Mouse (Mus musculus): Measurements from ENCODE around the gene Ucp2.

The Ucp2 gene

DNA sequence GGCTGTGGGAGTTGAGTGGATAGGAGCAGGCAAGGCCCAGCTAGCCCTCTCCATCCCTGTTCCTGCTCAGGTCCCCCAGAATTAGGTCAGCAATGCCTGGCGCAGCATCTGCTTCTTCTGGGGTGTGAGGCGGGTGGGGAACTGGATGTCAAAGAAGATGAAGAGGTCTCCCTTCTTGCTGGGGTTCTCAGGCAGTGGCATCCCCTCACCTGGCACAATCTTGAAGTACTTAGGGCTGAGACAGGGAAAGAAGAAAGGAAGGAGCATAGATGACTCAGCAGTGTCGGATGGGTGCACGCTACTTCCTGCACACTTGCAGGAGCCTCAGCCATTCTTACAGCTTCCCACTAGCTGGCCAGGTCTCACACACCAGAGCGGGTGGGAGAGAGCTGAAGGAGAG, 9.9 kb downstream of the Ucp2 start:
- DNase-seq (ENCODE audit: low spot score) = no peak

DNA sequence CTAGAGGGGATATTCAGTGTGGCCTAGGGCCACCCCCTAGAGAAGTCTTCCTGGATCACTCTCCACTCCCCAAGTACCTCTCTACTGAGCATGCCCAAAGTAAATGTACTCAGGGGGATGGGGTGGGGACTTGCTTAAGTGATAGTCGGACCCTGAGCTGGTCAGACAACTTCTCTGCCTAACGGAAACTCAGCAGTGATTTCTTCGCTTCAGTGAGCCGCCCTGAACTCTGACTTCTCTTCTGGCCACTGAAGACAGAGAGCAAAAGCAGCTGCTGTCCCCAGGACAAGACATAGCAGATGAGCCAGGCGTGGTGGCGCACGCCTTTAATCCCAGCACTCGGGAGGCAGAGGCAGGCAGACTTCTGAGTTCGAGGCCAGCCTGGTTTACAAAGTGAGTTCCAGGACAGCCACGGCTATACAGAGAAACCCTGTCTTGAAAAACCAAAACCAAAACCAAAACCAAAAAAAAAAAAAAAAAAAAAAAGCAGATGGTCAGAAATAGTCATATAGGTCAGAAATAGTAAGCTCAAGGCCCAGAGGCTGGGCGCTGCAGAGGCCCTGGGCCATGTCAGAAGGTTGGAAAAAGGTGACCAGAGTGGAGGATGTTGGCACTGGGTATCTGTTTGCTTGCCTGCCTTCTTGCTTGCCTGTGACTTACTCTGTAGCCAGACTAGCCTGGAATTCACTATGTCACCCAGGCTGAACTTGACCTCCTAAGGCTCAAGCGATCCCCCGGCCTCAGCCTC, 11.8 kb downstream of the Ucp2 start:
- no peak for DNase-seq (ENCODE audit: low spot score)

DNA sequence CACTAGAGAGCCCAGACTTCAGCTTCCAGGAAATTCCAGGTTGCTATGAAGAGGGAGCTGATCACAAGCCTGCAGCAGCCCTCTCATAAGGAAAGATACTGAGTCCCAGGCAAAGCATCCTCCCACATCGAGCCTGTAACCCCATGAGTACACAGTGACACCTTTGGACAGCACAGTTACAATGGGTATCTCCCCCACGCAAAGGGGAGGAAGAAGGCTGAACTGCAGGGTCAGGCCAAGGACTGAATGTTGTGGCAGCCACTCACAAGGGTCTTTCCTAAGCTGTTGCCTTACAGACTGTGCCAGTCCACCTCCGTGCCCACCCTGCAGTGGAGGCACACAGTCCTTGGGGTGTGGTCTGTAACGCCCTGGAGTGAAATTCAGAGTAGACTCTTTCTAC, 13.4 kb downstream of the Ucp2 start:
- no peak for DNase-seq (ENCODE audit: low spot score)

DNA sequence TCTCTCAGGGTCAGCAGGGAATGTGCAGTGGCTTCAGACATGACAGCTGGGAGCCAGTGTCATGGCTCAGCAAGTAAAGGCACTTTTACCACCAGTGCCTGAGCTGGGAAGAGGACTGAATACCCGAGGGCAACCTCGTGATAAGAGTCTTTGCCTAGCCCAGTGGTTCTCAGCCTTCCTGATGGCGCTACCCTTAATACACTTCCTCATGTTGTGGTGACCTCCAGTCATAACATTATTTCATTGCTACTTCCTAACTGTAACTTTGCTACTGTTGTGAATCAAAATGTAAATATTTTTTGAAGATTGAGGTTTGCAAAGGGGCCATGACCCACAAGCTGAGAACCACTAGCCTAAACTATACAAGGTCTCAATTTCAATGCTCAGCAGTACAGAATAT, 15.5 kb downstream of the Ucp2 start:
- no peak for DNase-seq (ENCODE audit: low spot score)

DNA sequence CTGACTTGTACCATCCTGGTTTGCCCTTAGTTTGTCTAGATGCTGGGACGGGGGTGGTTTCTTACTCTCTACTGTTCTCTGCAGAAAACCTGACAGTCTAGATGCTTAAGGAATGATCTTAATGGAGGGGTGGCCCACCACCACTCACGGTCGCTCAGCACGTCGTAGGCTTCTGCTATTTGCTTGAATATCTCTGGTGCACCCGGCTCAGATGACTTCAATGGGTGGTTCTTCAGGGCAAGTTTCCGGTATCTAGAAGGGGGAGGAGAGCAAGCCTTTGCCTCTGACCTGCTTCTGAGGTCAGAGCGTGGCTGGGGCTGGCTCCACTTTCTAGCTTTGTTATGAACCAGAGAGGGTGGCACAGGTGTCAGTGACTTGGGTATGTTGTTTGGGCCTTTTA, 18.5 kb downstream of the Ucp2 start:
- DNase-seq (ENCODE audit: low spot score) = no peak

DNA sequence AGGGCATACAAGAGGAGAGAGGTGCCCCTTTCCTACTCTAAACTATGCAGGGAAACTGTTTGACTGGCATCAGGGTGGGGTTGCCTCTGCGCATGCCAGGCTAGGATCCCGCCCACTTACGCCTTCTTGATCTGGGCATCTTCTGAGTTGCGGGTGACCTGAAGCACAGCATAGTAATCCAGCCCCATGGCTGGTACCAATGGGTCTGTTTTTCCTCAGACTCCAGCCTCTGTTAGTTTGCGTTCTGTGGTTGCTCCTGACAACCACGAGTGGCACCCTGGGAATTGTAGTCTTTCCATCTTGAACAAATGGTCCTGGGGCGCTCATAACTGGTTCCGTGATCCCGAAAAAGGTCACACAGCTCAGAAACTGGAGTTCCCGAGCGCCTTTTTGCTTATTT, 21.4 kb downstream of the Ucp2 start, which contains the start of gene Dnajb13:
Gene Dnajb13, minus strand, starts transcription at position 388 of the 400 bp plus-strand sequence.
- peak; percentile 60 for DNase-seq (ENCODE audit: low spot score)

DNA sequence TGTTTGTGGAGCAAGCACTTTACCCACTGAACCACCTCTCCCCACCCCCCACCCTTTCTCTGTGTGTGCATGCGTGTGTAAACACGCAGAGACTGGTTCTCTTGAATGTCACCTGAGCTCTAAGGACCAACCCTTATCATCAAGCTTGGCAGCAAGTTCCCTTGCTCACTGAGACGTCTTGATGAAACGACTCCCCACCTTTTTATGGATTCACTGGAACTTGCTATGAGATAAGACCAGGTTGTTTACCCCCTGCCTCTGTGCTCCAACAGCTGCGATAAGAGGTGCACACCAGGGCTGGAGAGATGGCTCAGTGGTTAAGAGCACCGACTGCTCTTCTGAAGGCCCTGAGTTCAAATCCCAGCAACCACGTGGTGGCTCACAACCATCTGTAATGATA, 27.1 kb downstream of the Ucp2 start:
- no peak for DNase-seq (ENCODE audit: low spot score)

DNA sequence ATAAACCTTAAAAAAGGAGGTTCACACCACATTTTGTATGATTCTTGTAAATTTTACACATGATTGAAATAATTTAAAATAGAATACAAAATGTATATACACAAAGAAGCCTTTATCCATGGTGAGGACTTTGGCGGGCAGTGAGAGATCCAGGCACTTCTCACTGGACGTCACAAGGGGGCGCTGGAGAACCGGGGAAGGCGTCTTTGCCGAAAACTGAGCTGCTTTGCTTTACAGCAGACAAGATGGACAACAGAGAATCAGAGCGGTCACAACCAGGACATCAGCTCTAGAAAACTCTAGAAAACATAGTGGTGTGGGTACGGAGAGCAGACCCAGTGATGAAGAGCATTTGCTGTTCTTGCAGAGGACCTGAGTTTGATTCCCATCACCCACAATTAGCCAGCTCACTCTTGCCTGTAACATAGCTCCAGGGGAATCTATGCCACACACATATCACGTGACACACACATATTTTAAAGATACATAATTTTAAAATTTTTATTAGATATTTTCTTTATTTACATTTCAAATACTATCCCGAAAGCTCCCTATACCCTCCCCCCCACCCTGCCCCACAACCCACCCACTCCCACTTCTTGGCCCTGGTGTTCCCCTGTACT, 27.6 kb downstream of the Ucp2 start:
- DNase-seq (ENCODE audit: low spot score) = peak; percentile 89

DNA sequence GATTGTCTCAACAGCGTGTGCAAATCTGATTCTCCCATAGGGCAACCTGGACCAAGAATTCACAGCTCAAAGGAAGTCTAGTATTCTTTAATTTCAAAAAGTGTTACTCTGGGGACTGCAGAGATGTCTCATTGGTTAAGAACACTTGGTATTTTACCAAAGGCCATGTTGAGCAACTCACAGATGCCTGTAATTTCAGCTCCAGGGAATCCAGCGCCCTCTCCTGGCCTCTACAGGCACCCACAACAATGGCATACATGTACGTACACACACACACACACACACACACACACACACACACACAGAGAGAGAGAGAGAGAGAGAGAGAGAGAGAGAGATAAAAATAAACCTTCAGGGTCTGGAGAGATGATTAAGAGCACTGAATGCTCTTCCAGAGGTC, 29.1 kb downstream of the Ucp2 start:
- no peak for DNase-seq (ENCODE audit: low spot score)

DNA sequence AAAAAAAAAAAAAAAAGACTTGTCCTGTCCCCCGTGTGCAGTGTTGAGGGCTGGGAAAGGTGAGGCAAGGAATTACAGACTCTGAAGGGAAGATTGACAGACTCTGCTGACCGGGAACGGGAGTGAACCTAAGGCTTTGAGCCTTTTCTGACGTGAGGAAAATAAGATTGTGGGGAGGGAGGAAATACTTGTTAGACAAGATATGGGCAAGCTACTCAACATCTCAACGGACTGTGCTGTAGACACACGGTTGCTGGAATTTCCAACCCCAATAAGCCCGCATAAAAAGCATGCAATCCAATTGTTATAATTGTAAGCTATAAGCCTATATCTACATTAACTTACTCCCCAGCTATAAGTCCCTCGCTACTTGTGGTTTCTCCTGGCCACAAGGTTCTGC, 31.5 kb downstream of the Ucp2 start:
- DNase-seq (ENCODE audit: low spot score) = no peak

DNA sequence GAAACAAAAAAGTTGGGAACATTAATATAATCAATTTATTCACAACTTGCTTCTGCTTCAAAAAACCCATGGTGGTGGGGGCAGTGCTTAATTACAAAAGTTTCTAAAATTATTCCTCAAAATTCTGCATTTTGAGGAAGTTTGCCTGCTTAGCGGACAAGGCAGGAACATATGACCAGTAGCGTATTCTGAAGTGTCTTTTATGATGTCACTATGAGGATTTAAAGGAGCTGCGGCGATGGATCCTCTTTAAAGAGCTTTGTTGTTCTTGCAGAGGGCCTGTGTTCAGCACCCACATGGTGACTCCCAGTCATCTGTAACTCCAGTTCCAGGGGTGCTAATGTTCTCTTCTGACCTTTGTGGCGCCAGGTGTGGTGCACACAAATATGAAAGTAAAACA, 37.6 kb downstream of the Ucp2 start:
- DNase-seq (ENCODE audit: low spot score) = no peak

DNA sequence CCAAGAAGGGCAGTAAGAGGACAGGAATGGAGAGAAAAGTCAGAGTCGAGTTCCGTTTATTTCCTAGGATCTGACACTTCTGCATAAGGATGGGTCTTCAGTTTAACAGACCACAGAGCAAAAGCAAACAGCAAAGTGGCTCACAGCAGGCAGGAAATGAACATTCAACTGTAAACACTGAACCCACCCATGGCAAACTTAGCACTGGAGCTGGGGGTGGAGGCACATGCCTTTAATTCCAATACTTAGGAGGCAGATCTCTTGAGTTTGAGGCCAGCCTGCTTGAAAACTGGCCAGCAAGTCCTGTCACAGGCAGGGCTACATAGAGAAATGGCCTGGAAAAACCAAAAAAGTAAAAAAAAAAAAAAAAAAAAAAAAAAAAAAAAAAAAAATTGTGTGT, 40.4 kb downstream of the Ucp2 start:
- no peak for DNase-seq (ENCODE audit: low spot score)

DNA sequence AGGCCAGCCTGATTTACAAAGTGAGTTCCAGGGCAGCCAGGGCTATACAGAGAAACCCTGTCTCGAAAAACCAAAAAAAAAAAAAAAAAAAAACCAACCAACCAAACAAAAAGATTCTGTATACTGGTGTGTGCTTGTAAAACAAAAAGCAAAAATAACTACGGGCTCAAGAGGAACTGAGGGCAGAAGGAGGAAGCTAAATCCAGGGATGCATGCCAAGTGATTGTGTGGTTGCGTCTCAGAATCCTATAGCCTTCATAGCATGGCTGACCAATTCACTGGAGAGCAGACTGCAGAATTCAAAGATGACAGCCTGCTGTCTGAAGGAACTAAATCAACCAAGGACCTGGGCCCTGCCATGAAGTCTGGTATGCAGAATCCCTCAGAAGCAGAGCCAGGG, 41.1 kb downstream of the Ucp2 start:
- DNase-seq (ENCODE audit: low spot score) = no peak

DNA sequence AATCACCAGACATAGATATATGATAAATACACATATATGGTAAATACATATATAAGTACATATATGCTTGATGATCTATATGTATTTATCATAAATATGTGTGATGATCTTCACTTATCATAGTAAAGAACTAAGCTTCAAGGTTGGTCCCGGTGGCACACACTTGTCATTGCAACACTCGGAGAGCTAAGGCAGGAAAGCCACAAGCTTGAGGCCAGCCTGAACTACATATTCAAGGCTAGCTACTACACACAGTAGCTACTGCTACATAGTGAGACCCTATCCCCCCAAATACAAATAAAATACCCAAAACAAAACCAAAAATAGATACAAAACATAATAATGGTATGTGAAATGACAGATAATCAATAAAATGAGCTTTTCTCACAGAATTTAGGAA, 42.7 kb downstream of the Ucp2 start:
- DNase-seq (ENCODE audit: low spot score) = no peak

DNA sequence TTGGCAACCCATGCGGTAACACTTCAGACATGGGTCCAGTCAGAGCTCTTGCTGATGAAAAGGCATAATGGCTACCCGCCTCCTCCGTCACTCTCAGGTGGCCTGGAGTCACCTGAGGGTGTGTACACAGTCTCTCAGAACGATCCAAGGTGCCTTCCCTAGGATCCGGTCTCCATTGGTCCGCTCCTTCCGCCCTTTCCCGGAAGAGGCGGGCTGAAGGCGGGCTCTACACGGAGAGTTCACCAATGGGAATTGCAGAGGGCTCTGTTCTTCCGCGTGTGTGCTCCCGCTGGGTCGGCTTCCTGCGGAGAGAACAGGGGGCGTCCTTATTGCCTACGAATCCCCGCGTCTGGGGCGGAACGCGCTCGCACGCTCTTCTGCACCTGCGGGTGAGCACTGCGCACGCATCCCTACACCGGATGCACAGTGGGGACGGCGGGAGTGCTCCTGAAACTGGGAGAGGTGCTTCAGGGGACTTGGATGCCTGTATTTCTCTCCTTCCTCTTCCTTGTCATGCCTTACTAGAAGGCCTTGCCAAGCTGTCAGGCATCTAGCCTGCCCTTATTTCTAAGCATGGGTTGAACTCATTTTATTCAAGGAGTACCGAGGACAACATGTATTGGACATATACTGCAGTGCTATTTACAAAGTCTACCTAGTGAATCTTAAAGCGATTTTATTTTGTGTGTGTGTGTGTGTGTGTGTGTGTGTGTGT, 43.8 kb downstream of the Ucp2 start, which contains the start of gene Coa4:
Gene Coa4, plus strand, starts transcription at position 268 of the 715 bp plus-strand sequence.
- DNase-seq (ENCODE audit: low spot score) = peak; percentile 98

DNA sequence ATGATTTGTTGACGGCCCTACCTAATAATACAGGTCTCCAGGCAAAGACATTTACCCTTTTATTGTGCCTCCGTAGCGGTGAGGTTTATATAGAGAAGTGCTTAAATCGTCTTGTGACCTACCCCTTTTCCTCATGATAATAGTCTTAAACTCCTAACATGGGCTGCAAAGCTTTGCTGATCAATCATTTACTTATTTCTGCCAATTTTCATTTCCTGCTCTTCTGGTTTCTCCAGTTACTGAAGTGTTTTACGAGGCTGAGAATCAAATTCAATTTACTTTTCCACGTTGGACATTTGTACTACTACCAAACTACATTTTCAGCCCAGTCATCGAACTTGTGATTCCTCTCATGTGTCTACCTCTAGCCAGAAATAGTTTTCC, 44.4 kb downstream of the Ucp2 start:
- peak; percentile 6 for DNase-seq (ENCODE audit: low spot score)

DNA sequence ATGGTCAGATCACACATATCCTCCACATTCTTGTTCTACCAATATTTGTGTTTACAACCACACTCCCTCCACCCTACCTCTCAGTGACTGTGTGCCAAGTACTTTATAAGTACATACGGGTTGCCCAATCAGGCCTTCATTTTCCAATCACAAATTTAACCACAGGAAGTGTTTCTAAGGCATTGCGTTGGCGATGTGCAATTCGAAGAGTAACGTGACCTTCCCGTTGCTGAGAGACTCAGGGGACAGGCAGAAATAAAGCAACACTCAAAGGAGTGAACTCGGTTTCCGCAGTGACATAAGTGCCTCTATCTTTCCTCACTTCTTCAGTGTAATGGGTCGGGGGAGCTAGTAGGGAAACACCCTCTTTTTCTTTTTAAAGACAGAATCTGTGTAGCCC, 46.4 kb downstream of the Ucp2 start:
- no peak for DNase-seq (ENCODE audit: low spot score)

DNA sequence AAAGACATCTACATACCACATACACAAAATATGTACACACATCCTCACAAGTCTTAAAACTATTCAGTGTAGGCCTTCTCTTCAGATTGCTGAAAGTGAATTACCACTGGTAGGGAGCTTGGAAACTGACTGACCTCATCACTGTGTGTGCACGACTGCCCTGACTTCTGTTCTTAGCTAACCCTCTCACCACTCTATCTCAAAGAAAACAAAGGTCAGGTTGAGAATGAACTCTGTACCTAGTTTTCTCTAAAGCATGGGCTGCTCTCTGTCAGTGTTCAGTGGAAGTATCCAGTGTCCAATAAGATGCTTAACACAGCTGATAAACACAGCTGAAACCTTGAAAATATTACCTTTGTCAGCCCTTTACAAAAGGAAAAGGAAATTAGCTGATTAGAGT, 51.3 kb downstream of the Ucp2 start:
- DNase-seq (ENCODE audit: low spot score) = no peak

DNA sequence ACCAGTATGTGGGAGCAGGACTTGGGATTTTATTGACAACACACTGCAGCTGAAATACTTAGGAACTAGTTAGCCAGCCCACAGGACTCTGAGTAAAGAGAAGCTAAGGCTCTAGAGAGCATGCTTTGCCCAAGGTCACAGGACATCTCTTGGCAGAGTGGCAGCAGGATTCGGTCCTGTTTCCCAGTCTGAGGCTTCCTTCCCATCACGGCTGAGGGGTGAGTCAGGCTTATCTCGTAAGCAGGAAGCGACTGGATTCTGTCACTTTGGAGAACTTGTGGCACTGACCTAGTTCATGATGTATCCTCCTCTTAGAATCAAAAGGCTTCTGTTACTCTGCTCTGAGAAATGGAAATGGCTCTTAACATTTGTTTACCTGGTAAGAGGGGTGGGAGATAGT, 54.5 kb downstream of the Ucp2 start:
- DNase-seq (ENCODE audit: low spot score) = no peak

DNA sequence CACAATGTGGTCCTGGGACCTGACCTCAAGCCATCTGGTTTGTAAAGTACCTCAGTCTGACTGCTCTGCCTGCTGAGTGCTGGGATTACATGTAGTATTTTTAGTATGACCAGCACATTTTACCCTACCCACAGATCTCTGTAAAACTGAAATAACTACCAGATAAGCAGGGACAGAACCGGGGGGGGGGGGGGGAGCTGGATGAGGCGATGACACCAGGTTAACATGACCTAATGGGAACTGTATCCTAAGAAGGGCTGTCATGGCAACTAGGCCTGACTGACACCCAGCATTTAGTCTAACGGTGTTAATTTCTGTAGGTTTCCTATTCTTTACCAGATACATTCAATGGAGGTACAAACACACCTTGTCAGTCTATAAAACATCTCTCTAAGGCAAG, 56.7 kb downstream of the Ucp2 start:
- no peak for DNase-seq (ENCODE audit: low spot score)

DNA sequence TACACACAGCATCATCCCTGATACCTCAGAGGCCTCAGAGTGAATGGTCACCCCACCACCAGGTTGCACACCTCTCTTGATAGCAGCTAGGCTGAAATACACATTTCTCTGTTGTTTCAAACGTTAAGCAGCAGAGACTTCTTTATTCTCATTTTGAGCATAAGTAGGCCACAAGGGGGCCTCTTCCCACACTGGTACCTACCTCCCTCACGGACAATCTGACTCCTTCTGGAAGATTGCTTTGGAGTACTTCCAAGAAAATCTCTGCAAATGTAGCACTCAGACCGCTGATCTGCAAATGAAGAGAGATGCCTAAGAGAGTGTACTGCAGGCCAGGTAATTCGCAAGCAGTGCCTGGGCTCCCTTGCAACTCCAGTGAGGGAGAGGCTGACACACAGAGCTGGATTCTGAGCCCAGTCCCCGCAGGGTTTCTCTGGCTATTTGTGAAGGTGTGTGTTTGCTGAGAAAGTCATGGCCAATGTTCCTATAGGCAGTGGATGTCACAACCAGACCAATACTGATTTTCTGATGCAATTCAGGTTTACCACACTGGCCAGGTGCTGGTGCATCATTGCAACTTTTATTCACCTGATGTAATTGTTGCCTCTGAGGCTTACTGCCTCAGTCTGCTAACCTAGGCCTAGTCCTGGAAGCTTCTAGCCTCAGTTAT, 57.3 kb downstream of the Ucp2 start:
- DNase-seq (ENCODE audit: low spot score) = no peak

Measured in embryo, embryonic 10.5 days (tissue).